Mouse (Mus musculus) CH12.LX (cell line): ENCODE measurements around the gene Tcam1. TPM values are rescaled to one million over a fixed set of nuclear protein-coding genes. Genes with fewer than 3 reads are reported as not detected.

ENCODE experiments used
- DNase-seq: peaks from one replicate; pipeline ENCODE4 v3.0.0-alpha.2; 2013; ENCODE audit errors: extremely low read depth
- H3K27ac ChIP-seq: 2 replicates; pipeline ENCODE4 v1.5.1; 2012; ENCODE audit warnings: low read depth, mild to moderate bottlenecking, control low read depth, moderate library complexity; ENCODE audit not compliant: insufficient read depth
- H3K27me3 ChIP-seq: replicated peaks from 2 replicates; pipeline ENCODE3; 2012; ENCODE audit warnings: inconsistent platforms
- H3K36me3 ChIP-seq, 2 experiments: replicated peaks in 1 of 2; 2 replicates each; pipeline versions ENCODE3 to v1.6.1; 2012; ENCODE audit warnings: inconsistent platforms in 1 of 2, low read length in 1 of 2, mild to moderate bottlenecking in 1 of 2, mixed read lengths in 1 of 2, moderate library complexity in 1 of 2; ENCODE audit not compliant: control insufficient read depth in 1 of 2, insufficient read depth in 1 of 2
- H3K4me1 ChIP-seq, 2 experiments: 2 replicates each; pipeline ENCODE4 v1.6.1; 2012; ENCODE audit warnings: inconsistent platforms in 1 of 2, moderate library complexity in 1 of 2; ENCODE audit not compliant: insufficient read depth in 2 of 2, control insufficient read depth in 1 of 2
- H3K4me2 ChIP-seq: 2 replicates; pipeline ENCODE4 v1.6.1; 2012; ENCODE audit warnings: low read depth, mild to moderate bottlenecking, control low read depth; ENCODE audit not compliant: poor library complexity, insufficient read depth, severe bottlenecking
- H3K4me3 ChIP-seq, 3 experiments: fragments of 150-350 bp in 1 of 3; sonication (generic) in 1 of 3; replicated peaks in 1 of 3; 2 replicates each; pipeline versions ENCODE3 to v1.5.1; 2011 to 2012; ENCODE audit warnings: low read depth in 2 of 3, low read length in 2 of 3, mild to moderate bottlenecking in 2 of 3, moderate library complexity in 2 of 3, control low read depth in 1 of 3, improper control_type of control experiment in 1 of 3, inconsistent platforms in 1 of 3, mixed read lengths in 1 of 3; ENCODE audit not compliant: poor library complexity in 1 of 3
- H3K79me2 ChIP-seq: replicated peaks from 2 replicates; pipeline ENCODE4 v1.6.1; 2012; ENCODE audit warnings: mild to moderate bottlenecking, moderate library complexity; ENCODE audit not compliant: control insufficient read depth, poor library complexity, insufficient read depth, severe bottlenecking; ENCODE audit errors: extremely low read depth
- H3K9ac ChIP-seq: 2 replicates; pipeline ENCODE4 v1.6.1; 2012; ENCODE audit warnings: low read depth, mild to moderate bottlenecking, control low read depth, moderate library complexity; ENCODE audit not compliant: insufficient read depth
- H3K9me3 ChIP-seq: replicated peaks from 2 replicates; pipeline ENCODE3; 2012; ENCODE audit warnings: low read length, inconsistent platforms, mixed read lengths
- CHD1 ChIP-seq: IDR thresholded peaks from 2 replicates; pipeline ENCODE4 v1.6.1; 2012; ENCODE audit warnings: low read depth, low read length, improper control_type of control experiment, inconsistent platforms
- CTCF ChIP-seq, 2 experiments: IDR thresholded peaks in 1 of 2; conservative IDR thresholded peaks in 1 of 2; 2 replicates each; pipeline ENCODE4 v1.5.1; 2011 to 2012; ENCODE audit warnings: low read depth in 2 of 2, low read length in 2 of 2, improper control_type of control experiment in 1 of 2, inconsistent platforms in 1 of 2, mild to moderate bottlenecking in 1 of 2, moderate library complexity in 1 of 2
- EP300 ChIP-seq: IDR thresholded peaks from 2 replicates; pipeline ENCODE4 v1.6.1; 2011; ENCODE audit warnings: low read length, improper control_type of control experiment
- ETS1 ChIP-seq: conservative IDR thresholded peaks from 2 replicates; pipeline ENCODE4 v1.6.1; 2012; ENCODE audit warnings: low read depth, mild to moderate bottlenecking, inconsistent platforms, low read length, improper control_type of control experiment, moderate library complexity
- GABPA ChIP-seq: IDR thresholded peaks from 2 replicates; pipeline ENCODE4 v1.6.1; 2012; ENCODE audit warnings: low read depth, low read length, improper control_type of control experiment, inconsistent platforms; ENCODE audit not compliant: insufficient replicate concordance
- HCFC1 ChIP-seq: IDR thresholded peaks from 2 replicates; pipeline ENCODE4 v1.6.1; 2012; ENCODE audit warnings: low read depth, mild to moderate bottlenecking, inconsistent platforms, low read length, improper control_type of control experiment
- JUN ChIP-seq: IDR thresholded peaks from 2 replicates; pipeline ENCODE4 v1.6.1; 2011; ENCODE audit warnings: low read depth, mild to moderate bottlenecking, low read length, improper control_type of control experiment, moderate library complexity; ENCODE audit not compliant: insufficient read depth
- MAFK ChIP-seq: IDR thresholded peaks from 2 replicates; pipeline ENCODE4 v1.6.1; 2011; ENCODE audit warnings: low read length, improper control_type of control experiment; ENCODE audit not compliant: insufficient replicate concordance
- MAZ ChIP-seq: IDR thresholded peaks from 2 replicates; pipeline ENCODE4 v1.6.1; 2012; ENCODE audit warnings: low read depth, mild to moderate bottlenecking, inconsistent platforms, low read length, improper control_type of control experiment, moderate library complexity
- MEF2A ChIP-seq: IDR thresholded peaks from 2 replicates; pipeline ENCODE4 v1.6.1; 2014; ENCODE audit warnings: low read depth, mild to moderate bottlenecking, inconsistent platforms, low read length, improper control_type of control experiment, borderline replicate concordance
- MYC ChIP-seq: IDR thresholded peaks from 2 replicates; pipeline ENCODE4 v1.6.1; 2011; ENCODE audit warnings: low read depth, mild to moderate bottlenecking, improper control_type of control experiment, low read length
- RAD21 ChIP-seq: IDR thresholded peaks from 2 replicates; pipeline ENCODE4 v1.6.1; 2011; ENCODE audit warnings: low read depth, mild to moderate bottlenecking, low read length, improper control_type of control experiment, moderate library complexity
- SIN3A ChIP-seq: IDR thresholded peaks from 2 replicates; pipeline ENCODE4 v1.6.1; 2012; ENCODE audit warnings: low read length, improper control_type of control experiment, inconsistent platforms
- SMC3 ChIP-seq: IDR thresholded peaks from 2 replicates; pipeline ENCODE4 v1.6.1; 2011; ENCODE audit warnings: low read depth, low read length, improper control_type of control experiment
- ZC3H11A ChIP-seq: IDR thresholded peaks from 2 replicates; pipeline ENCODE4 v1.6.1; 2012; ENCODE audit warnings: low read depth, mild to moderate bottlenecking, inconsistent platforms, low read length, improper control_type of control experiment
- ZNF384 ChIP-seq: IDR thresholded peaks from 2 replicates; pipeline ENCODE4 v1.6.1; 2012; ENCODE audit warnings: low read depth, low read length, improper control_type of control experiment, inconsistent platforms
- dilution Hi-C: fragments of 300-500 bp; cut with MboI; formaldehyde crosslinking; loops from 2 replicates; pipeline ENCODE4 v1.14.3; 2020; ENCODE audit warnings: low sequenced_read_pairs; ENCODE audit not compliant: extremely low pct_unique_long_range_greater_than_20kb, extremely low pct_ligation_motif_present
- in situ Hi-C: fragments of 300-500 bp; cut with MboI; formaldehyde crosslinking; loops from 3 replicates; pipeline ENCODE4 v1.14.3; 2019; ENCODE audit warnings: low sequenced_read_pairs, low pct_ligation_motif_present, low pct_unique_long_range_greater_than_20kb, mixed read lengths
- polyA plus RNA-seq: library from polyadenylated mRNA; unstranded; fragments of >175 nt; gene quantifications from 2 replicates; pipeline ENCODE4 v1.2.1, GENCODE M21; 2012; ENCODE audit warnings: low read depth; ENCODE audit not compliant: insufficient read length
- total RNA-seq, 2 experiments: library from RNA; depleted of rRNA; stranded (reverse); fragments of 300-350 nt in 1 of 2; fragments of >200 nt in 1 of 2; gene quantifications; 2 replicates each; pipeline ENCODE4 v1.2.3; 2012 to 2014

Tcam1 gene
- total and polyA plus RNA-seq, 3 experiments = 0.82 to 5.9 (median 0.99) TPM

GRCm38 (mm10) chr11:106267871-106268270 lies 8.6 kb upstream of the Tcam1 start:
- dilution Hi-C loops = no loop called here
- H3K4me1 ChIP-seq = peaks cover 15 to 57% of the 10 kb centered on the region in 2 experiments
- TF ChIP-seq GABPA (no peak), MEF2A (no peak), ETS1 (no peak), CTCF (conservative IDR thresholded peaks at IDR 0.05 in 1 of 2, IDR thresholded peaks at IDR 0.05 in 1 of 2; ENCODE audit: low read depth in 2 of 2, low read length in 2 of 2) (no peak), EP300 (no peak), MAFK (no peak), SIN3A (no peak), ZNF384 (no peak), MAZ (no peak), ZC3H11A (no peak), RAD21 (no peak), HCFC1 (no peak), JUN (no peak), SMC3 (no peak), MYC (no peak), CHD1 (no peak)
- TF ChIP-seq, all 38 proteins: peak for 0
- H3K27ac ChIP-seq = no peak overlapping the region
- in situ Hi-C loops = no loop called here
- no peak overlapping the region for H3K9ac ChIP-seq
- H3K9me3 ChIP-seq = no peaks in the 10 kb centered on the region
- H3K4me3 ChIP-seq = no peak overlapping the region
- DNase-seq = no peak
- no peaks in the 10 kb centered on the region for H3K27me3 ChIP-seq
- no peak overlapping the region for H3K4me2 ChIP-seq
- peaks cover 50 to 64% of the 10 kb centered on the region in 2 experiments for H3K36me3 ChIP-seq
- peaks cover 40% of the 10 kb centered on the region for H3K79me2 ChIP-seq

GRCm38 (mm10) chr11:106268326-106269059 lies 8.0 kb upstream of the Tcam1 start:
- Histone ChIP-seq H3K4me2 (0 out of 2 replicates have a peak overlapping the region, but pooled peaks have one; percentile 2), H3K9ac (no peak overlapping the region), H3K27me3 (no peaks in the 10 kb centered on the region), H3K4me3 (no peak overlapping the region), H3K27ac (no peak overlapping the region), H3K79me2 (peaks cover 40% of the 10 kb centered on the region), H3K9me3 (no peaks in the 10 kb centered on the region), H3K36me3 (peaks cover 44 to 58% of the 10 kb centered on the region in 2 experiments)
- DNase-seq = no peak
- dilution Hi-C loops = no loop called here
- in situ Hi-C loops = no loop called here
- TF ChIP-seq MAZ (no peak), SIN3A (peak; percentile 11; the same call in 1 of the 2 replicates)
- TF ChIP-seq, all 38 proteins: peak for 1
- peaks cover 15 to 57% of the 10 kb centered on the region in 2 experiments for H3K4me1 ChIP-seq
